Mouse (Mus musculus) naive thymus-derived CD4-positive, alpha-beta T cell, adult 2 months (primary cell): ENCODE data around the gene Ccdc106.
"Not testable (repeated sequence)": the region's sequence is repeated elsewhere in the genome, so short reads cannot be mapped to it uniquely, and the experiment has no call there.

Experiments used
- DNase-seq: peaks from one replicate; pipeline ENCODE4 v3.0.0-alpha.2; 2011; ENCODE audit warnings: low read depth

Ccdc106 gene

GRCm38 (mm10) chr7:5051193-5052192 lies 31.1 kb downstream of the Ccdc106 start, which contains the start of gene Zfp580:
Gene Zfp580, plus strand, starts transcription at chr7:5051538.
- peak; percentile 83 for DNase-seq

GRCm38 (mm10) chr7:5052438-5052837 lies 32.1 kb downstream of the Ccdc106 start:
- DNase-seq: peak; percentile 39

GRCm38 (mm10) chr7:5052931-5053343 lies 32.6 kb downstream of the Ccdc106 start:
- no peak for DNase-seq

GRCm38 (mm10) chr7:5053456-5054179 lies 33.3 kb downstream of the Ccdc106 start:
- no peak for DNase-seq

- DNase-seq: no peak
Measured at GRCm38 (mm10) chr7:5056651-5057263, 36.4 kb downstream of the Ccdc106 start.

GRCm38 (mm10) chr7:5057381-5057780 lies 37.0 kb downstream of the Ccdc106 start:
- no peak for DNase-seq

- DNase-seq: peak; percentile 48
Measured at GRCm38 (mm10) chr7:5057804-5058203, 37.5 kb downstream of the Ccdc106 start.

- no peak for DNase-seq
Measured at GRCm38 (mm10) chr7:5058631-5059030, 38.3 kb downstream of the Ccdc106 start.

- DNase-seq: no peak
Measured at GRCm38 (mm10) chr7:5059421-5059820, 39.1 kb downstream of the Ccdc106 start.

- DNase-seq: peak; percentile 80
Measured at GRCm38 (mm10) chr7:5060239-5060731, 39.9 kb downstream of the Ccdc106 start.

- peak; percentile 99 for DNase-seq
Measured at GRCm38 (mm10) chr7:5060944-5061773, 40.8 kb downstream of the Ccdc106 start.

GRCm38 (mm10) chr7:5061774-5062359 lies 41.5 kb downstream of the Ccdc106 start, which contains the start of gene U2af2:
Gene U2af2, plus strand, starts transcription at chr7:5062143.
- no peak for DNase-seq

- DNase-seq: peak; percentile 95
Measured at GRCm38 (mm10) chr7:5062360-5063001, 42.1 kb downstream of the Ccdc106 start.

GRCm38 (mm10) chr7:5064886-5065285 lies 44.5 kb downstream of the Ccdc106 start:
- DNase-seq: no peak

GRCm38 (mm10) chr7:5073586-5073985 lies 53.2 kb downstream of the Ccdc106 start:
- DNase-seq: no peak

GRCm38 (mm10) chr7:5074984-5075383 lies 54.6 kb downstream of the Ccdc106 start:
- DNase-seq: no peak

- DNase-seq: no peak
Measured at GRCm38 (mm10) chr7:5076931-5077330, 56.6 kb downstream of the Ccdc106 start.

- DNase-seq: not testable (repeated sequence)
Measured at GRCm38 (mm10) chr7:5079365-5080009, 59.1 kb downstream of the Ccdc106 start.

- peak; percentile 97 for DNase-seq
Measured at GRCm38 (mm10) chr7:5080010-5080751, 59.8 kb downstream of the Ccdc106 start, which contains the start of gene Epn1. Gene Epn1, plus strand, starts transcription at chr7:5080235.
